Mouse (Mus musculus) left cerebral cortex, postnatal 10 days (tissue): ENCODE measurements around the gene Gpd2. TPM values are rescaled to one million over a fixed set of nuclear protein-coding genes. Genes with fewer than 3 reads are reported as not detected.

Experiments
- DNase-seq, 2 experiments: peaks; one replicate each; pipeline ENCODE4 v3.0.0; 2021 to 2022; ENCODE audit warnings: low spot score in 2 of 2, mixed read lengths in 1 of 2; ENCODE audit errors: extremely low spot score in 1 of 2
- intact Hi-C: fragments of 180-260 bp; cut with DNase I; formaldehyde crosslinking; loops from one replicate; pipeline ENCODE4 v1.15.1; 2025
- total RNA-seq, 2 experiments: library from RNA; stranded (reverse); gene quantifications; 2 replicates each; pipeline ENCODE4 v1.2.3; 2021

Gpd2 gene
- total RNA-seq, 2 experiments from 2014 or later = 109 to 120 TPM

DNA sequence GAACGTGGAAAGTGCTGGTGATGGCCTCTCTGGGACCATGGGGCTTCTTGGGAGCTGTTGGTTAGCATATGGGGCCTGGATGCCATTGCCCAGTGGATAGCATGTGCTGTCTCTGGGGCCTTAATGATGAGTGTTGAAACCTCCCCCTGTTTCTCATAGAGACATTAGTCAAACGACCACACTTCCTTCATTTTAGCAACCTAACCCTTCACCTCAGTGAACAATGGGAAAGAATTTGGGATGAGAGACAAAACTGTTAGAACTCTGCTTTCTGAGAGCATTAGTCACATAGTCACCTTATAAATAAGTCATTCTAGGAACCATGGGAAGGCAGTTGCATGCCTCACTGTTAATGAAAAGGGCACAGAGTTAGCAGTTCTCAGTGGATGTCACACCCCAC is 1.9 kb downstream of the Gpd2 start:
- intact Hi-C loops = loop anchor here (10.0 kb wide), 1 partner anchor 115 kb away; the partner anchor contains the start of gene Nr4a2
- no peak for DNase-seq

DNA sequence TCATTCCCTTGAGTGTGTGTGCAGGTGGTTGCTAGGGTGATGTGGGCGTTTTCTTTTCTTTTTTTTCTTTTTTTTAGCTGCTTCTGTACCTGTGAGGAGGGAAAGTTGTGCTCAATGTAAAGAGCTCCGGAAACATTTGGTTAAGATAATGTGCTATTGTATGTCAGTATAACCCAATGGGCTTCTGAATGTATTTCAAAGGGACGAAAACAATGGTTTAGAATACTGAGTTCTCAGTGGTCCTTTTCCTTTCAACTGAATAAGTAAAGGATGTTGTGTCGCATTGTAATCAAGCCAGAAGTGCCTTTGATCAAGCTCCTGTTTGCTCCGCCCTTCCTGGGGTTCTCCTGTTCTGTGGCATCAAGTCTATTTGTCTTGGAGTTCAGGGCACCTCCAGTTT is 6.6 kb downstream of the Gpd2 start:
- intact Hi-C loops = no loop called here
- peak in 1 of 2 experiments; percentile 43 for DNase-seq

DNA sequence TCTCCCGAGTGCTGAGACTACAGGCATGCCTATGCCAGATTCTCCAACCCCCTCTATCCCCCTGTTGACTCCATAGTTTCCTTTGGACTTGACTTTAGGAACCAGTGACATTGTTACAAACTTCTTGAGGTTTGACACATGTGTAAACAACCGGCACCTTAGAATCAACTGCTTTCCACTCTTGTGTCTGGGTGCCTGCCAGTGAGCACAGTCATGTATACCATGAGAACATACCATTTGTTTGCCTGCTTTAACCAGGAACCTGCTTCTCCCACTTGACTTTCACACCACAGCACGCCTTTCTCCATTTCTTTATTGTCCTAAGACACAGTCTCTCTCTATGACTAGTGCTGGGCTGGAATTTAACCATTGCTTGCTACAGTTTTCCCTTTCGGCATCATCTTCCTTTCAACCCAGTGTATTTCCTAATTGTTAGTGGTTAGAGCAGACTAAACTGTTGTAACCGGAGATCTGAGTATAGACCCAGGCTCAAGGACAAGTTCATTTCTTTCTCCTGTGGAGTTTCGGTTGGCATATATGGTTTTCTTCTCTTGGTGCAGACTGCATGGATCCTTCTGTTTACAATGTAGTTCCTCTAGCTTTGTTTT is 8.4 kb downstream of the Gpd2 start:
- DNase-seq = peak in 1 of 2 experiments; percentile 24
- intact Hi-C loops = no loop called here

DNA sequence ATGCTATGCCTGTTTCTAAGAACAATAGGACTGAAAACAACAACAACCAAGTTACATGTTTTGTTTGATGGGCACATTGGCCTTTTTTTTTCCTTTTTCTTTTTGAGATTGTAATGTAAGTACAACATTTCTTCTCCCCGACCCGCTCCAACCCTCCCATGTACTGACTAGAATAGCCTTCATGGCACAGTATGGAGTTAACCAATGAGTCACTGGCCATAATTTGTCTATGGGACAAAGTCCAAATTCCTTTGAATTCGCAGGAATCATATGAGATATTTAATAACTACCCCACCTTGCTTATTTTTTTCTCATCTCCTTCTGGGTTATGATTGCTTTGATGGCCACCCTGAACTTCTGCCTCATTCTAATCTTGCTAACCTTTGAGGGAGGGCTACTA is 12.7 kb downstream of the Gpd2 start:
- DNase-seq = no peak
- intact Hi-C loops = no loop called here

DNA sequence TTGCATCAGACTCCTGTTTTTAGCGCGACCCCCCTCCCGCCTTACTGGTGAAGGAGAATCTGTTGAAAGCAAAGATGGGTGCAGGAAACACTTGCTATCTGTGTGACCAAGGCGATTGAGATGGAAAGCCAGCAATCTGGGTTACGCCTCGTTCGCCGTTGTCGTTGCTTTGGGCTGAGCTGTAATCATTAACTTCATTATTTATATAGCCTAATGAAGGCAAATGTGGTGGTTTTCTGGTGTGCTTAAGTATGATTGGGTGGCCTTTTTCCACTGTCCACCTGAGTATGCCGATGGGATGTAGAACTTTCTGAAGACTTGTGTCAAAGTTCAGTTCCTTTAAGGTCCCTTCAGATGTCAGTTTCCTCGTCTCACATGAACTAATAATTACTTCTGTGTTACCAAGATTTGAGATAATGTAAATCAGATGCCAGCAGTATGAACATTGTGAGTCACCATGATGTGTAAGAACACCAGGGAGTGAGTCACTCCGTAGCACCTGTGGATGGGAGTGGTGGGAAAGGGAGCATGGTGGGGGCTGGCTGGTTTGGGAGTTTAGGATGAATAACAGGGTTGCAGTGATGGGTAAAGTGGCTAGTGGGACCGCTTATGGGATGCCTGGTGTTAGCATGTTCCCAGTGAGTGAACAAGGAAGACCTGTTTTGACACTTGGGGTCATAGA is 14.3 kb downstream of the Gpd2 start:
- no peak for DNase-seq
- intact Hi-C loops = no loop called here

DNA sequence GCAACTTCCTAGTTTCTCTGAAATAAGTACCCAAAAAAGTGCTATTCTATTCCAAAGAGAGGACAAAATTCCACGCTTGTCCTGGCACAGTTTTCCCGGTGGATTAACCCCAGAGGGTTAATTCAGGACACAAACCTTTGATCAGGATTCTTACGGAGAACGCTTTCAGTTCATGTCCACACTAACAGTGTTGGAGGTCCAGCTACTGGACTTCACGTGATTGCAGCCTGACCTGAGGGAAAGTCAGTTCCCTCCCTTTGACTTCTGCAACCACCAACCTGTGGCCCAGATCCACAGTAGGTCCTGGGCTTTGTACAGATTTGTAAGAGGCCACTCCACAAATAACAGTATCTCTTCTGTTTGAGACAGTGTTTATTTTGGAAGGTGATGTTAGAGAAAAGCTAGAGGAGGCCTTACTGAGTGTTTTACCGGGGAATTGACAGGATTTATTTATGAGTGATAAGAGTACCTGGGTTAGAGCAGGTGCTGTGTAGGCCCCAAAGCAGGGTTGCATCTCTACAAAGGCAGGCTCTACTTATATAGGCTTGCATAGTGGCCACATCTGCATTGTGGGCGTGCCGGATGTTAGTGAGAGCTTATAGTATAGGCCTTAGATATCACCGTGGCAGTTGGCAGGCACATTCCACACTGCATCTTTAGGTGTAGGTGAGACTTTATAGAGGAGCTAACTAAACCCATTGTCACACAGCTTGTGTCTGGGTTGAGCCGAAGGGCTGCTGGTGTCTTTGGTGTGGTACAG is 15.3 kb downstream of the Gpd2 start:
- intact Hi-C loops = no loop called here
- no peak for DNase-seq

DNA sequence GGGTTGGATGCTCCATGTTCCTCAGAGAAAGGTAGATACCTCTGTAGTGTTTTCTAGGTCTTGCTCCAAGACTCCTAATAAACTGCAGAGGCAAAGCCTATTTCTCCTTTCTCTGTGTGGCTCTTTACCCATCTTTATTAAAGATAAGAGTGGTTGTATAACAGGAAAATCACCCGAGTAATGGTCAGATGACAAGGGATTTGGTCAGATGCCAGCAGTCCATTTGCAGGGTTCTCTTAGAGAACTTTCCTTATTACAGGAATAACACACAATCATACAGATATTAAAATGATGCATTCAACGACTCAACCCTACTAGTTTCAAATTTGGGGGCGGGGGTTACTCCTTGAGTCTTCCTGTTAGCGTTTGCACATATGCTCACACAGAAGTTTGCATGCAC is 16.8 kb downstream of the Gpd2 start:
- intact Hi-C loops = no loop called here
- no peak for DNase-seq

DNA sequence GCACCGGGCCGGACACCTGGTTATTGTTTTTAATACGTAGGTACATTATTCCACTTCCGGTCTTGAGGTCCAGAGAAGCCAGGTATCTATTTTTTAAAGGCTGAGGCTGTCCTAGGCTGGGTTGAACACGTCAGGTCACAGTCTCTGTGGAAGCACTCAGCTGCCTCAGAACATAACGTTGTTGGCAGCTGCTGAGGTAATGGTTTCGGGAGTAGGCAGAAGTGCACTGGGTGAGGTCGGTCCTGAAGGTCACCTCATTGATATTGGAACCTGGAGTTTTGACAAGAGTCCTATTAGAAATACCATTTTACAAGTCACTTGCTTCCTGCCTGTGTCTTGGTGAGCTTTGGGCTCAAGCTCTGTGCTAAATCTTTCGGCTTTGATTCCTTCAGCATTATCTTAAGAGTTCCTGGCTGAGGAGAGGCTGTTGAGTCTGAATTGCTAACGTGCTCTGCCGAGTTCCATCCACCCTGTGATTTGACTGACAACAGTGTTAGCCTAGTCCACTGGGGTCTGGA is 17.8 kb downstream of the Gpd2 start:
- intact Hi-C loops = no loop called here

DNA sequence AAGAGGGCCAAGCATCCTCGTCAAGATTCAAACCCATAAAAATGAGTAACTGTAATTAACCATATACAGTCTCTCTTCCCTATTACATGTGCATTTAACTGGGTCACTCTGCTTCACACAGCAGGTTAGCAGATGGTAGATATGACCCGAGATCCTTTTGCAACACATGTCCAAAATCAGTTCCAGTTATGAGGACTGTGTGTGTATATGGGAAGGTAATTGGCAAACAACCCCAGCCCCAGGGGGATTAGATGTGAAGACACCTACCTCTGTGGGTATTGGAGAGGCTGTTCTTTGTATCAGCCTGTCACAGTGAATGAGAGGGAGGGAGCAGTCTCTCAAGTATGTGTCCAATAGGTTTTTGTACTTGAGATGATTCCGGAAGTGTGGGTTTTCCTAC is 18.4 kb downstream of the Gpd2 start:
- intact Hi-C loops = no loop called here
- no peak for DNase-seq

More for the DNA sequence above, 17.8 kb downstream of the Gpd2 start:
- no peak for DNase-seq

DNA sequence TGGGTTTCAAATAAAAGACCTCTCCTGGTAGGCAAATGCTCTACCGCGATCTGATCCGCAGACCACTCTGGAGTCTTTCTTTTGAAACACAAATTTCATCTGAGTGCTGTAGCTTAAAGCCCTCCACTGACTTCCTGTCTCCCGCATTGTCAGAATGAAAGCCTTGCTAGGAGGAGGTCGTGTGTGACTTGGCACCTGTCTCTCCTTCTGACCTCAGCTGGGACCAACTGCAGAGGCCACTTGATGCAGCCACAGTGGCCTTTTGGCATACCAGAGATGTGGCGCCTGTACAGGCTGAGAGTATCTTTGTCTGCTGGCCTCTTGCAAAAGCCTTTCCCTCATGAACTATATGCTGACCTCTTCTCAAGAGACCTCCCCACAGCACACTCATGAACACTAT is 19.0 kb downstream of the Gpd2 start:
- DNase-seq = no peak

DNA sequence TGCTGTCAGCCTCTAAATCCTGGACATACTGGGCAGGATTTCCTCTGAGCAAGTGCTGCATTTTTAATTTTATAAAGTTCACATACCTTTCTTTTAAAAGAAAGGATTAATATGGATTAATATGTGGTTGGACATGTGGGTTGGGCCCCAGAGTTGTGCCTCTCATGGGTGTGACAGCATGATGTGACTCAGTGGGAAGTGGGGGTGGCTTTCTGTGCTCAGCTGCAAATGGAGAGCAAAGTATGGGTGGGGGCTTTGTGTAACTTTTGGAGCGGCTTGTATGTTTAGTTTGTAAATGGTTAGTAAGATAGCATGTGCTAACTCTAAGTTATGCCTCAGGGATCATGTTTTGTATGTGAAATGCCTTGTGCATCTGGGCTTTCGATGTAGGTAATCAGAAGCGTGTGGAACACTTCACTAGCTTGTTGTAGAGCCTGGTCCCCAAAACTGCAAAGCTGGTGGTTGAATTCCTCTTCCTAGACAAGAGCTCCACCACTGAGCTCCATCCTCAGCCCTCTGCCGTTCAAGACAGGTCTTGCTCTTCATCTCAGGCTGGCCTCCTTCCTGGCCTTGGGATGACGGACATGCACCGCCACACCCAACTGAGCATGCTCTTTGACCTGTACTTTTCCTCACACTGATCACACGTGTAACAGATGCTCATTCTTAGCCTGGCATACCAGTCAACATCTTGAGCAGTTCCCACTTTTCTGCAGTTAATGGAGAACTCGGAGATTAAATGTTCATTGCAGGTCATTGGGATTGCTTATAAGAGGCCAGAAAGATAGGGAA is 24.0 kb downstream of the Gpd2 start:
- DNase-seq = no peak
- intact Hi-C loops = no loop called here

More for the DNA sequence above, 19.0 kb downstream of the Gpd2 start:
- intact Hi-C loops = no loop called here

DNA sequence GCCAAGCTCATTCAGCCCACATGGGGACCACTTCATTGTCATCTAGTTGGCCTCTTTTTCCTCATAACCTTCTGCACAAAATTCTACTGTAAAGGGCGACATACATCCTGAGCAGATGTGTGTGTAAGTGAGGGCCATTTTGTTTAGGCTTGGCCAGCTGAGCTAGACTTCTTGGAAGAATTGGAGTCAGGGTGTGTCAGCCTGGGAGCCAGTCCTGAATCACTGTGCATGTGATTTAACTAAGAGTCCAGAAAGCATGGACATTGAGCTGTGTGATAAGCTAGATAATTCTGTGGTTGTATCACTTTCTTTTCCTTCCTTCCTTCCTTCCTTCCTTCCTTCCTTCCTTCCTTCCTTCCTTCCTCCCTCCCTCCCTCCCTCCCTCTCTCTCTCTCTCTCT is 26.0 kb downstream of the Gpd2 start:
- intact Hi-C loops = no loop called here
- DNase-seq = no peak

DNA sequence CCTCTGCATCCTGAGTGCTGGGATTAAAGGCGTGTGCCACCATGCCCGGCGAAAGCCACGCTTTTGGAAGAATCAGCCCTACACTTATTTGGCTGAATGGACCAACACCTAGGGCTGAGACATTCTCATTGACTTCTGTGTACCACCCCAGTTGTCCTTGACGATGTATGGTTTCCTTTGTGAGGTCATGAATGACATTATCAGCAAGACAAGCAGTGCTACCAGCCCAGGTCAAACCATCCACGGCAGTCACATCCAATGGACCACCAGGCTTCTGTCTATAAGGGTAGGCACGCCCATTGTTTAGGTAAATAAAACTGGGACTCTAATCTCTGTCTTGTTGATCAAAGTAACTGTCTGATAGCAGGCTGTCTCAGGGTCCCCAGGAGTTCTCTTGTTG is 27.5 kb downstream of the Gpd2 start:
- DNase-seq = no peak
- intact Hi-C loops = no loop called here

DNA sequence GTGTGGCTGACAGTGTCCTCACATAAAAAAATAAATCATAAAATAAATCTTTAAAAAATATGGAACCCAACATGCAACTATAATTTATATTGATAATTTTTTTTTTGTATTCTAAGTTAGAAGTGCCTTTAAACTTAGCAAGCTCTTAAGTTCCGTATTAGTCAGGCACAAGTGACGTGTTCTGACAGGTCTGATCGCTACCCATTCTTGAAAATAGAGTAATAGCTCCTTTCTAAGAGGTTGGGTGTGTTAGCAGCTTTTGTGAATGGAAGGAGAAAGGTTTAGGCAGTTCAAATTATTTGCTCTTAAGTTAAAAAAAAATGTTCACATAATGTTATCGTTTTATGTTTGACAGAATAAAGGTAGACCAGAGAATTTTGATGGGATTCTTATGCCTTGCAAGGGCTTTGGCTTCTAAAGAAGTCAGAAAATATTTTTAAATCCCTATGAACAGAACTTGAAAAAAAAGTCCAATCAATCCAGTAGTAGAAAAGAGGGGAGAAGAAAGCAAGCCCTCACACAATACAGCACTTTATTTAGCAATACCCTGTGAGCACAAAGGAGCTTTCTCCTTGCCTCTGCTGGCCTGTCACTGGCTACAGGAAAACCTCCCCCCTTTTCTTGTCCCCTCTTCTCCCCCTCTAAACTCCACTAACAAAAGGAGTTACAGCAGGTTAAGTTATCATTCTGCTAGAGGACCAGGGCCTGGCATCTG is 29.4 kb downstream of the Gpd2 start:
- no peak for DNase-seq
- intact Hi-C loops = no loop called here

DNA sequence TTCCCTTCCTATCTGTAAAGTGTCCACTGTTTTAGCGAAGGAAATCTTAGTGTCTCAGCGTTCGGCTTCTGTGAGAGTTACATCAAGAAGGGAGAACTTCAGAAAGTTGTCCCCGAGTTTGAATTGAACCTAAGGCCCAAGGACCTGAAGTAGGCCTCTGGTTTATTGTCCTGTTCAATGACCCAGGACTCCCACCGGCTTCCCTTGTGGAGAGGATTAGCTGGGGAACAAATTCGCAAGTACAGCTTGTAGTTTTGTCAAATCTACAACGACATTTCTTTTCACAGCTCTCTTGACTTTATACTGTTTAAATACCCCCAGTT is 29.9 kb downstream of the Gpd2 start:
- intact Hi-C loops = no loop called here

DNA sequence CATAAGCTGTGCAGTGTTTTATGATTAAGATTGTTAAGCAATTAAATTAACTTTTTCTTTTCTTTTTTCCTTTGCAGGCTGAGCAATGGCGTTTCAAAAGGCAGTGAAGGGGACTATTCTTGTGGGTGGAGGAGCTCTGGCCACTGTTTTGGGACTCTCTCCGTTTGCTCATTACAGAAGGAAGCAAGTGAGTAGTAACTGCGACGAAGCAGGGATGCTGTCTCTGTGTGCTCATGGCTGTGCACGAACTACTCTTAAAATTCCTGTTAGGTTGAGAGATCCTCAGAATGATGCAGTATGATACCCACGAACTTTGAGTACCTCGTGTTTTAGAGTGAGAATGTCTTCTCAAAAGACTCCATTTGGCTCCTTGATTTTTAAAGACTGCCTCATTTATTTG is 30.5 kb downstream of the Gpd2 start:
- no peak for DNase-seq
- intact Hi-C loops = no loop called here

More for the DNA sequence above, 29.9 kb downstream of the Gpd2 start:
- DNase-seq = no peak

DNA sequence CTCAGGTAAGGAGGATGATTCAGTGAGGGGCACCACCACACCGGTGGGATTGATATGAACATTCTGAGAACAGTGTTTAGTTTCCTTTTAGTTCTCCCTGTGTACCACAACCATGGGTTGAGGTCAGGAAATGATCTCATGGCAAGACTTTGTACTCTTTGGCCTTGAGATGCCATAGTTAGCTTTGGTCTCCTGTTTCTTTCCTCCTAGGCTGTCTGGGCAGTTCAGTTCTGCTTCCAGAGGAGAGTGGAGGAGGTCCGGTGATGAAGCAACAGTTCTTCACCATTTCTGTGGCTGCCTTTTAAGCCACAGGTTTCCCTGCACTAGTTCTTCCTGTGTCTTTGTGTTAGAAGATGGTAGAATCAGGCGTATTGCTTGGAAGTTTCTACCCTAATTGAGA is 31.4 kb downstream of the Gpd2 start:
- intact Hi-C loops = no loop called here

DNA sequence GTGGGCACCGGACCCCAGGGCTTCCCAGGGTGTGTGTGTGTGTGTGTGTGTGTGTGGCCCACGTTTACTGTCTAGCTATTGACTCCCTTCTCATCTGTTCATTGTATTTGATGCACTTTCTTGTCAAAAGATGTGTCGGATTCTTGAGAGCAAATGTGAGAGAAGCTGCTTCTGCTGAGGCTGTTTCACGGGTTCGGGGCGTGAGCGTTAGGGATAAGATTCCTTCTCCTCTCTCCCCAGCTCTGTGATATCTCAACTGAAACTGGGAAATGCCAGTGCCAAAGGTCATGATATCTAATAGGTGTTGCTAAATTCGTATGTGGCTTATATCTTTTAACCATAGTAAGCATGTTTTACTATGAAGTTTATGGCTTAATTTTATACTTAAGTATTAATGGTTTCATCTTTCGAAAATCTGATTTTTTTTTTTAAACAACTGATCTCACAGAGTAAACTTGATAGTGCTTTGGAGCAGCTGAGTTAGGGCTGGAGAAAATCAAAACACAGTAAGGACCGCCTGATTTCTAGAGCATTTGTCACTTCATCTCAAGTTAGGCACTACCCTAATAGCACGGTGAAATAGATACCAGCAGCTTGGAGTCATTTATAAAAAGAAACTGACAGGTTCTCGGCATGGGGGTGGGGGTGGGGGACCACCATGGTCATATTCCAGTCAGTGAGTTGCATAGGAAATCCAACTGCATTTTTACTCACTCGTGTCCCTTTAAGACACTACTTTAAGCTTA is 32.4 kb downstream of the Gpd2 start:
- intact Hi-C loops = no loop called here
- no peak for DNase-seq

More for the DNA sequence above, 31.4 kb downstream of the Gpd2 start:
- DNase-seq = no peak
